Mouse (Mus musculus) adrenal gland, adult 2 months (tissue): ENCODE measurements around the gene Irgc1. TPM values are rescaled to one million over a fixed set of nuclear protein-coding genes. Genes with fewer than 3 reads are reported as not detected.

ENCODE experiments used
- DNase-seq: peaks from one replicate; pipeline ENCODE4 v3.0.0; 2021
- polyA plus RNA-seq: library from polyadenylated mRNA; depleted of rRNA; stranded (reverse); fragments of >200 nt; gene quantifications from 2 replicates; pipeline ENCODE4 v1.2.3, GENCODE M21; 2012; rRNA removed
- total RNA-seq, 2 experiments: library from RNA; stranded (reverse); gene quantifications; 2 replicates each; pipeline ENCODE4 v1.2.3; 2021

Irgc1 gene
- total and polyA plus RNA-seq, 3 experiments, result not detected

GRCm38 (mm10) chr7:24399256-24400081, 52.6 kb downstream of the Irgc1 start, which contains the start of gene Smg9:
Gene Smg9, plus strand, starts transcription at chr7:24399619.
- peak; percentile 99 for DNase-seq

- DNase-seq, result no peak
These were observed 53.7 kb downstream of the Irgc1 start for GRCm38 (mm10) chr7:24398364-24398913.

- no peak for DNase-seq
These were observed 55.3 kb downstream of the Irgc1 start for GRCm38 (mm10) chr7:24396832-24397231.

- DNase-seq, result no peak
These were observed 57.5 kb downstream of the Irgc1 start for GRCm38 (mm10) chr7:24394475-24395161.

GRCm38 (mm10) chr7:24394054-24394453, 58.0 kb downstream of the Irgc1 start:
- no peak for DNase-seq

GRCm38 (mm10) chr7:24391687-24392086, 60.4 kb downstream of the Irgc1 start:
- no peak for DNase-seq

GRCm38 (mm10) chr7:24391077-24391476, 61.0 kb downstream of the Irgc1 start:
- DNase-seq, result peak; percentile 45

GRCm38 (mm10) chr7:24390512-24390911, 61.6 kb downstream of the Irgc1 start:
- no peak for DNase-seq

- DNase-seq, result peak; percentile 61
These were observed 62.4 kb downstream of the Irgc1 start for GRCm38 (mm10) chr7:24389516-24390187.

- peak; percentile 96 for DNase-seq
These were observed 65.0 kb downstream of the Irgc1 start for GRCm38 (mm10) chr7:24387059-24387556.

GRCm38 (mm10) chr7:24384827-24385226, 67.3 kb downstream of the Irgc1 start:
- peak; percentile 74 for DNase-seq

GRCm38 (mm10) chr7:24384070-24384469, 68.0 kb downstream of the Irgc1 start:
- DNase-seq, result no peak

- DNase-seq, result no peak
These were observed 69.2 kb downstream of the Irgc1 start for GRCm38 (mm10) chr7:24382730-24383372.

Other genes with a start within 250 kb of the Irgc1 start
- 1 to 10 TPM; 6.6 to 9.4 TPM for gene Zfp111, start 240.9 kb downstream of the Irgc1 start, total RNA-seq
- 0.58 and 0.70 TPM in 2 replicates for gene Zfp111, start 240.9 kb downstream of the Irgc1 start, polyA plus RNA-seq
- gene Zfp109, start 214.7 kb downstream of the Irgc1 start, total RNA-seq, result 1 to 10 TPM; 4.1 to 4.3 TPM
- 0.54 and 0.65 TPM in 2 replicates for gene Zfp109, start 214.7 kb downstream of the Irgc1 start, polyA plus RNA-seq
- 1 to 10 TPM; 2.2 to 3.7 TPM for gene Zfp108, start 197.5 kb downstream of the Irgc1 start, total RNA-seq
- gene Zfp108, start 197.5 kb downstream of the Irgc1 start, polyA plus RNA-seq, result 0.35 and 0.44 TPM in 2 replicates
- 1 to 10 TPM; 4.1 to 4.3 TPM for gene Zfp93, start 181.9 kb downstream of the Irgc1 start, total RNA-seq
- 1.1 and 1.3 TPM in 2 replicates for gene Zfp93, start 181.9 kb downstream of the Irgc1 start, polyA plus RNA-seq
- gene Zfp61, start 151.1 kb downstream of the Irgc1 start, total RNA-seq, result 1 to 10 TPM; 7.0 to 9.6 TPM
- gene Zfp61, start 151.1 kb downstream of the Irgc1 start, polyA plus RNA-seq, result 2.0 and 2.6 TPM in 2 replicates
- gene Zfp94, start 135.6 kb downstream of the Irgc1 start, total RNA-seq, result 1 to 10 TPM; 3.1 to 5.5 TPM
- 4.3 and 4.6 TPM in 2 replicates for gene Zfp94, start 135.6 kb downstream of the Irgc1 start, polyA plus RNA-seq
- 1 to 10 TPM in 1 of 2 experiments, under 1 TPM in 1; 0.58 to 1.2 TPM for gene Tescl, start 118.4 kb downstream of the Irgc1 start, total RNA-seq
- gene Tescl, start 118.4 kb downstream of the Irgc1 start, polyA plus RNA-seq, result 1.2 and 1.8 TPM in 2 replicates
- gene Lypd5, start 103.1 kb downstream of the Irgc1 start, total RNA-seq, result not detected
- not detected in 2 replicates for gene Lypd5, start 103.1 kb downstream of the Irgc1 start, polyA plus RNA-seq
- gene Kcnn4, start 82.0 kb downstream of the Irgc1 start, total RNA-seq, result under 1 TPM; 0.37 to 0.97 TPM
- gene Kcnn4, start 82.0 kb downstream of the Irgc1 start, polyA plus RNA-seq, result 2.1 and 3.0 TPM in 2 replicates
- gene Smg9, start 52.7 kb downstream of the Irgc1 start, total RNA-seq, result 10 to 100 TPM; 19.7 to 20.2 TPM
- gene Smg9, start 52.7 kb downstream of the Irgc1 start, polyA plus RNA-seq, result 45.8 and 46.0 TPM in 2 replicates
- gene Plaur, start 10.2 kb upstream of the Irgc1 start, total RNA-seq, result 10 to 100 TPM in 1 of 2 experiments, 1 to 10 TPM in 1; 9.5 to 10.8 TPM
- gene Plaur, start 10.2 kb upstream of the Irgc1 start, polyA plus RNA-seq, result 15.5 and 18.0 TPM in 2 replicates
- gene Cadm4, start 29.7 kb upstream of the Irgc1 start, total RNA-seq, result 1 to 10 TPM; 1.7 to 4.7 TPM
- gene Cadm4, start 29.7 kb upstream of the Irgc1 start, polyA plus RNA-seq, result 6.6 and 7.5 TPM in 2 replicates
- 1 to 10 TPM; 4.2 to 7.2 TPM for gene Zfp428, start 54.7 kb upstream of the Irgc1 start, total RNA-seq
- gene Zfp428, start 54.7 kb upstream of the Irgc1 start, polyA plus RNA-seq, result 32.1 and 38.3 TPM in 2 replicates
- not detected for gene AC161166.1, start 60.2 kb upstream of the Irgc1 start, total RNA-seq
- not detected in 2 replicates for gene AC161166.1, start 60.2 kb upstream of the Irgc1 start, polyA plus RNA-seq
- gene Irgq, start 78.4 kb upstream of the Irgc1 start, total RNA-seq, result 10 to 100 TPM; 21.2 to 23.7 TPM
- gene Irgq, start 78.4 kb upstream of the Irgc1 start, polyA plus RNA-seq, result 20.8 and 23.5 TPM in 2 replicates
- not detected for gene Pinlyp, start 93.8 kb upstream of the Irgc1 start, total RNA-seq
- not detected in 2 replicates for gene Pinlyp, start 93.8 kb upstream of the Irgc1 start, polyA plus RNA-seq
- gene Xrcc1, start 94.0 kb upstream of the Irgc1 start, total RNA-seq, result 10 to 100 TPM; 34.7 to 36.8 TPM
- 61.2 TPM in 2 replicates for gene Xrcc1, start 94.0 kb upstream of the Irgc1 start, polyA plus RNA-seq
- gene Ethe1, start 135.2 kb upstream of the Irgc1 start, total RNA-seq, result 10 to 100 TPM; 34.8 to 37.5 TPM
- 32.1 and 33.8 TPM in 2 replicates for gene Ethe1, start 135.2 kb upstream of the Irgc1 start, polyA plus RNA-seq
- under 1 TPM; 0.29 to 0.45 TPM for gene Zfp575, start 135.3 kb upstream of the Irgc1 start, total RNA-seq
- gene Zfp575, start 135.3 kb upstream of the Irgc1 start, polyA plus RNA-seq, result 0.36 and 0.62 TPM in 2 replicates
- 1 to 10 TPM; 3.5 to 8.5 TPM for gene Phldb3, start 158.5 kb upstream of the Irgc1 start, total RNA-seq
- 3.9 and 4.4 TPM in 2 replicates for gene Phldb3, start 158.5 kb upstream of the Irgc1 start, polyA plus RNA-seq
- under 1 TPM; 0.79 to 0.84 TPM for gene Lypd3, start 184.3 kb upstream of the Irgc1 start, total RNA-seq
- gene Lypd3, start 184.3 kb upstream of the Irgc1 start, polyA plus RNA-seq, result 1.9 TPM in 2 replicates
- not detected for gene Tex101, start 224.4 kb upstream of the Irgc1 start, total RNA-seq
- not detected in 2 replicates for gene Tex101, start 224.4 kb upstream of the Irgc1 start, polyA plus RNA-seq